Mouse (Mus musculus) T-helper 17 cell (primary cell): ENCODE measurements around the gene Krt82.

Experiments used
- in situ Hi-C, 2 experiments: fragments of 300-600 bp; cut with MboI, MseI; formaldehyde crosslinking; loops; 1 replicate in 1 of 2; 2 replicates in 1 of 2; pipeline ENCODE4 v1.15.1; 2025; ENCODE audit warnings: high pct_unique_total_duplicates in 2 of 2

The Krt82 gene

DNA sequence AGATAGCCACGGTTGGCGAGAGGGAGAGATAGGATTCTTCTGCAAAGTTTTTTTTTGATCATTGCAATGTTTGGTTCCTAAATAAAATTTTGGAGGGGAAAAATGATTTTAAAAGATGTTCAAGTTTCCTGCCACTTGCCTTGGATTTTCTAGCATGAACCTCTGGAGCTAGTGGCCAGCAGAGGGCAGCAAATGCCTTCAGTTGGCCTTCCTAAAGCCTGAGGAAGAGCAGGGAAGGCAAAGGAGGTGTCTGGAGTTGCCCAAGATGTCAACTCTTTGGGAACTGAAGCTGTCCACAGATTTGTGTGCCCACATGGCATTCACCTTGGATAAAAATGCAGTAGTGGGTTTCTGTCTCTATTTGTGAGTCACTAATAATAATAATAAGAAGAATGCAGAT, 30.7 kb downstream of the Krt82 start:
- in situ Hi-C loops, result loop anchor here (5.0 to 10.0 kb wide), 2 partner anchors 87 to 185 kb away; no protein-coding TSS in a partner anchor

GRCm38 (mm10) chr15:101517161-101517560, 33.3 kb downstream of the Krt82 start, which contains the start of gene Gm49425:
TSS of gene Gm49425 (minus strand) at chr15:101517261.
- in situ Hi-C loops, result loop anchor here (5.0 kb wide), 1 partner anchor 85 kb away; no protein-coding TSS in a partner anchor

GRCm38 (mm10) chr15:101508247-101508646, 42.2 kb downstream of the Krt82 start:
- in situ Hi-C loops, result no loop called here

- in situ Hi-C loops, result no loop called here
Measured at GRCm38 (mm10) chr15:101506896-101507758, 43.3 kb downstream of the Krt82 start.

- in situ Hi-C loops, result no loop called here
Measured at GRCm38 (mm10) chr15:101497181-101497580, 53.3 kb downstream of the Krt82 start.

GRCm38 (mm10) chr15:101495266-101495665, 55.2 kb downstream of the Krt82 start:
- in situ Hi-C loops, result no loop called here

DNA sequence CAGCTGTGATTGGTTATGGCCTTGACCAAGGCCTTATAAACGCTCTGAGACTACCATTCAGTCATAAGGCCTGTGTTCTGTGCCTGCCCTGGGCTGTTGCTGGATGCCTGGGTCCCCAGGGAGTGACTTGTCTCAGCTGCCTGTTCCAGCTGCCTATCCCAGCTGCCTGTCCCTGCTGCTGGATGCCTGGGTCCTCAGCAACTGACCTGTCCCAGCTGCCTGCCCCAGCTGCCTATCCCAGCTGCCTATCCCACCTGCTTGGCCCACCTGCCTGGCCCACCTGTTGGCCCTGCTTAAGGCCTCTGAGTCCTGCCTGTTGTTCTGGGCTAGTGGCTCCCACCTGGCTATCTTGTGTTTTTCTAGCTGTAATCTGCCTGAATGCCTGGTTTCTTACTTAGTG, 56.3 kb downstream of the Krt82 start:
- in situ Hi-C loops, result no loop called here

DNA sequence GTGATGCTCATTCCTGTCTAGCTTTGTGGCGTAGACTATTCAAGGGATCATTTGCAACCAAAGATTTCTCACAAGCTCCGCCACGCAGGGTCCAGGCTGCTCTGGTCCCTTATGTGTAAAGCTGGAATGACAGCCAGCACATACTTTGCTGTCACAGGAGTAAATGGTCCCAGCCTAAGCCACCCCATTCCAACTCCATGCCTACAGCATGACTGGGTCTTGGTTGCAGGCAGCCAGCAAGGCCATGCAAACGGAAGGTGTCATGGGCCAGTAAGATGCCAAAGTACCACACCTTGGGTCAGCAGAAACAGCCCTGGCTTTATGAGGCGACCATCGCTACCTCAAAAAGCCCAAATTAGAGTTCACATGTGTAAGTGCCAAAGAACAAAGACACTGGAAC, 56.8 kb downstream of the Krt82 start:
- in situ Hi-C loops, result no loop called here

GRCm38 (mm10) chr15:101492718-101493117, 57.7 kb downstream of the Krt82 start:
- in situ Hi-C loops, result no loop called here

- in situ Hi-C loops, result no loop called here
Measured at GRCm38 (mm10) chr15:101491431-101491830, 59.0 kb downstream of the Krt82 start, which contains the start of gene Krt83. TSS of gene Krt83 (minus strand) at chr15:101491512.
